Mouse (Mus musculus): ENCODE measurements around the gene Lamc1. TPM values are rescaled to one million over a fixed set of nuclear protein-coding genes. Genes with fewer than 3 reads are reported as not detected.

Gene Lamc1
- polyA plus RNA-seq, 1 experiment from 2014 or later: 16.0 TPM

- no peak for ATAC-seq (replicated peaks)
- whole genome bisulfite sequencing: 77% methylated on average over 7 of the region's 7 CpGs
Measured at GRCm38 (mm10) chr1:153326226-153326625, 6.4 kb downstream of the Lamc1 start.

GRCm38 (mm10) chr1:153321404-153321803 lies 11.2 kb downstream of the Lamc1 start:
- no peak overlapping the region for H3K27ac ChIP-seq
- WGBS: 91% methylated on average over 12 of the region's 12 CpGs
- H3K36me3 ChIP-seq (replicated peaks): no peaks in the 10 kb centered on the region
- no peaks in the 10 kb centered on the region for H3K9me3 ChIP-seq
- no peaks in the 10 kb centered on the region for H3K27me3 ChIP-seq (replicated peaks)
- no peak overlapping the region for H3K4me2 ChIP-seq
- ATAC-seq (replicated peaks): no peak
- H3K9ac ChIP-seq: no peak overlapping the region
- no peak overlapping the region for H3K4me3 ChIP-seq
- H3K4me1 ChIP-seq: peaks cover 5% of the 10 kb centered on the region; the same call in 1 of the 2 replicates

More at GRCm38 (mm10) chr1:153326226-153326625, 6.4 kb downstream of the Lamc1 start:
- H3K4me2 ChIP-seq: no peak overlapping the region
- H3K9ac ChIP-seq: no peak overlapping the region
- no peak overlapping the region for H3K27ac ChIP-seq
- H3K27me3 ChIP-seq (replicated peaks): no peaks in the 10 kb centered on the region
- no peak overlapping the region for H3K4me3 ChIP-seq
- H3K9me3 ChIP-seq: no peaks in the 10 kb centered on the region
- H3K4me1 ChIP-seq: peaks cover 15% of the 10 kb centered on the region
- no peaks in the 10 kb centered on the region for H3K36me3 ChIP-seq (replicated peaks)

- H3K9me3 ChIP-seq: no peaks in the 10 kb centered on the region
- WGBS: 46% methylated on average over 6 of the region's 6 CpGs
- H3K36me3 ChIP-seq (replicated peaks): no peaks in the 10 kb centered on the region
- no peaks in the 10 kb centered on the region for H3K27me3 ChIP-seq (replicated peaks)
- no peak overlapping the region for H3K4me2 ChIP-seq
- no peak overlapping the region for H3K9ac ChIP-seq
- peaks cover 5% of the 10 kb centered on the region; the same call in 1 of the 2 replicates for H3K4me1 ChIP-seq
- no peak for ATAC-seq (replicated peaks)
- H3K4me3 ChIP-seq: no peak overlapping the region
- H3K27ac ChIP-seq: no peak overlapping the region
Measured at GRCm38 (mm10) chr1:153320554-153321147, 11.9 kb downstream of the Lamc1 start.

DNA sequence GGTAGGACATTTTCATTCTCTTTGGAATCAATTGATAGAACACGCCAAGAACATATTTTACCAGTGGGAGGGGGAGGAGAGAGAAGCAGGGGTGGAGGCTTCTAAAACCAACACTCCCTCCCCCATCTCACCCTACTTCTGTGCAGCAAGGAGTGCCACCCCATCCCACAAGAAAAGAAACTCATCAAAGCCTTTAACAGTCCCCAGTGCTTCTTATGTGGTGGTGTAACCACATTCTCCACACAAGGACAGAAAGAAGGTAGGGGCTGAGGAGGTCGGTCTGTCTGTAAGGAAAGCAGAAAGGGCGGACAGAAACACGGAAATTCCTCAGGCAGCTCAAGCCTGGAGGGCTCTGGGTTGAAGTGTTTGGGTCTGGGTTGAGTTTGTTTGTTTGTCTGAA lies 12.5 kb downstream of the Lamc1 start:
- no peaks in the 10 kb centered on the region for H3K9me3 ChIP-seq
- WGBS: 81% methylated on average over 4 of the region's 4 CpGs

DNA sequence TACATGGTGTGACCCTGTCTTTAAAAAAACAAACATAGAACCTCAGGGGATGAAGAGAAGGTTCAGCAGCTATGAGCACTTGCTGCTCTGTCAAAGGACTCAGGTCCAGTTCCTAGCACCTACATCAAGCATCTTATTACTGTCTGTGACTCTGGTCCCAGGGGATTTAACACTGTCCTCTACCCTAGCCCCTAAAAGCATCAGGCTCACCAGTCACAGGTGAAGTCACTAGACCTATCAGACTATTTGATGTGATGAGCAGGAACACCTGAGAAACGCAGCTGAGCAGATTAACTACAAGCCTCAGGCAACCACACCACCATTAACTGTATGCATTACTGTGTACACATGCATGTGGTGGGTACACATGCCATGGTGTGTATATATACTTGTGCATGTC lies 13.8 kb downstream of the Lamc1 start:
- ATAC-seq (replicated peaks): no peak
- no peak overlapping the region for H3K4me2 ChIP-seq
- no peak overlapping the region for H3K9ac ChIP-seq
- no peak overlapping the region for H3K4me3 ChIP-seq
- no peaks in the 10 kb centered on the region for H3K9me3 ChIP-seq
- H3K27me3 ChIP-seq (replicated peaks): no peaks in the 10 kb centered on the region
- H3K36me3 ChIP-seq (replicated peaks): no peaks in the 10 kb centered on the region
- no peak overlapping the region for H3K27ac ChIP-seq
- H3K4me1 ChIP-seq: peaks cover 5% of the 10 kb centered on the region; the same call in 1 of the 2 replicates
- 100% methylated on average over 1 of the region's 1 CpGs for WGBS

More for the DNA sequence above, 12.5 kb downstream of the Lamc1 start:
- Histone ChIP-seq H3K9ac (no peak overlapping the region), H3K4me1 (peaks cover 5% of the 10 kb centered on the region; the same call in 1 of the 2 replicates), H3K27ac (no peak overlapping the region), H3K36me3 (replicated peaks) (no peaks in the 10 kb centered on the region), H3K4me2 (no peak overlapping the region), H3K27me3 (replicated peaks) (no peaks in the 10 kb centered on the region), H3K4me3 (no peak overlapping the region)
- ATAC-seq (replicated peaks): no peak

- Histone ChIP-seq H3K4me1 (peaks cover 5% of the 10 kb centered on the region; the same call in 1 of the 2 replicates), H3K4me2 (no peak overlapping the region), H3K36me3 (replicated peaks) (no peaks in the 10 kb centered on the region), H3K9me3 (no peaks in the 10 kb centered on the region), H3K9ac (no peak overlapping the region), H3K4me3 (no peak overlapping the region), H3K27ac (no peak overlapping the region), H3K27me3 (replicated peaks) (no peaks in the 10 kb centered on the region)
- ATAC-seq (replicated peaks): no peak
- 97% methylated on average over 7 of the region's 7 CpGs for WGBS
Measured at GRCm38 (mm10) chr1:153318287-153318686, 14.3 kb downstream of the Lamc1 start.

DNA sequence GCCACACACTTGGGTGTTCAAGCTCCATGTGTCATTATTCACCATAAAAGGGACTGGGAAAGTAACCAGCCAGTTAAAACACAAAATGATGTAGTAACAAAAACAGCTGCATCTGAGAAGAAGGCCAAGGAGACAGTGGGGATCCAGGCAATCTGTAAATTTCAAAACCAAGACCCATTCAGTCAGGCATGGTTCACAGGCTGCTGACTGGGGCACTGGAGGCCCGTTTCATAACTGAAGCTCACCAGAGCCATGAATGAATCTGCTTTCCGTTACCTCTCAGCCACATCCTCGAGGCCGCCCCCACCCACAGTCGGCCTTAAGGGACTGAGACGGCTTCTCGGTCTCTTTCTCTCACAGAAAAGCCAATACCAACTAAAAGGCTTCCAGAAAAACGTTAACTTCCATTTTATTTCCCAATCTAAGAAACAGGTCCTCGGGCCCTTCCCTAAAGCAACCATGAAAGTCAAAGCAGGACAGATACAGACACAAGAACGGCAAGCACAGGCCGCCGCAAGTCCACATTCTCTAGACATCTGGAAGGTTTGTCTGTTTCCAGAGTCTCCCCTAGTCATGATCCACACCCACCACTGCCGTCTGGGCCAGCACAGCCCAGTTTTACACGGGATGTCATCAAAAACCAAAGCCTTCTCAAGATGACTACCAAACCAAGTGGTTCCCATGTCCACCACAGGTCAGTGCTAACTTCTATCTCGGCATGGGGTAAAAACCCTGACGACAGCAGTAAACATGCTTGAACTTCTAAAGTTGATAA lies 14.9 kb downstream of the Lamc1 start:
- no peak for ATAC-seq (replicated peaks)
- no peak overlapping the region for H3K27ac ChIP-seq
- H3K9ac ChIP-seq: no peak overlapping the region
- no peak overlapping the region for H3K4me3 ChIP-seq
- no peaks in the 10 kb centered on the region for H3K36me3 ChIP-seq (replicated peaks)
- no peaks in the 10 kb centered on the region for H3K9me3 ChIP-seq
- no peak overlapping the region for H3K4me2 ChIP-seq
- H3K27me3 ChIP-seq (replicated peaks): no peaks in the 10 kb centered on the region
- peaks cover 5% of the 10 kb centered on the region; the same call in 1 of the 2 replicates for H3K4me1 ChIP-seq
- 81% methylated on average over 16 of the region's 16 CpGs for WGBS

GRCm38 (mm10) chr1:153316956-153317355 lies 15.6 kb downstream of the Lamc1 start:
- 65% methylated on average over 8 of the region's 8 CpGs for WGBS
- Histone ChIP-seq H3K4me1 (peaks cover 5% of the 10 kb centered on the region; the same call in 1 of the 2 replicates), H3K27me3 (replicated peaks) (no peaks in the 10 kb centered on the region), H3K9ac (no peak overlapping the region), H3K36me3 (replicated peaks) (no peaks in the 10 kb centered on the region), H3K27ac (no peak overlapping the region), H3K4me2 (no peak overlapping the region), H3K4me3 (no peak overlapping the region), H3K9me3 (no peaks in the 10 kb centered on the region)
- ATAC-seq (replicated peaks): no peak

DNA sequence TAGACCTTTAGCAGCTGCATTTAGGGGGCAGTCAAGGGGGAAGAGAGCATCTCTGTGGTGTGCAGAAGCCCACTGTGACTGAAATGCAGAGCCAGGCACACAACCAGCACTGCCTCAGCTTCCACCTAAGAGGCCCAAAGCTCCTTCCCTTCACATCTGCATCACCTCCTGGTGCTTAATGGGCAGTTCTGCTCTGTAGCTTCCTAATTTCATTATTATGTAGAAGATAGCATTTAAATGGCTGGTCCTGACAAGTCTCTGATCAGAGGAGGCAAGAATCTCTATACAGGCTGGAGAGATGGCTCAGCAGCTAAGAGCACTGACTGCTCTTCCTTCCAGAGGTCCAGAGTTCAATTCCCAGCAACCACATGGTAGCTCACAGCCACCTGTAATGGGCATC lies 16.3 kb downstream of the Lamc1 start:
- ATAC-seq (replicated peaks): no peak
- no peaks in the 10 kb centered on the region for H3K9me3 ChIP-seq

DNA sequence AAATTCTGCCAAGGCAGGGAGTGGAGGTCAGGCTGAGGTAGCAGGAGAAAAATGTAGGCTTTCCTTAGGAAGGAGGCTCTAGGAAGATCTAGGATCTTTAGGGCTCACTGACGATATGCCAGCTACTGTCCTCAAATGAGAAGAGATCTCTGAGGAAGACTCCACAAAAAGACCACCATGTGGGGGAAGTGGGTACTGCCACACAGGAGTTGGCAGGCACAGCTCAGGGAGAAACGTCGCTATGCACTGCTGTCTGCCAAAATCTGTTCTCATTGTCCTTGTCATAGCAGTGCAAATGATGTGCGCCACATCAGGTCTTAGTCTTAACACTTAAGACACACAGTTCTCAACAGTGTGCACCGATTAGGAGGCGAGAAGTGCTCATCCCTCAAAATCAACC lies 17.5 kb downstream of the Lamc1 start:
- Histone ChIP-seq H3K27ac (no peak overlapping the region), H3K4me3 (no peak overlapping the region), H3K9ac (no peak overlapping the region), H3K36me3 (replicated peaks) (no peaks in the 10 kb centered on the region), H3K4me1 (peaks cover 5% of the 10 kb centered on the region; the same call in 1 of the 2 replicates), H3K9me3 (no peaks in the 10 kb centered on the region), H3K27me3 (replicated peaks) (no peaks in the 10 kb centered on the region), H3K4me2 (no peak overlapping the region)
- WGBS: 87% methylated on average over 6 of the region's 6 CpGs
- ATAC-seq (replicated peaks): no peak

More for the DNA sequence above, 16.3 kb downstream of the Lamc1 start:
- H3K36me3 ChIP-seq (replicated peaks): no peaks in the 10 kb centered on the region
- no peak overlapping the region for H3K4me3 ChIP-seq
- no peak overlapping the region for H3K9ac ChIP-seq
- H3K27ac ChIP-seq: no peak overlapping the region
- no peak overlapping the region for H3K4me2 ChIP-seq
- H3K4me1 ChIP-seq: peaks cover 5% of the 10 kb centered on the region; the same call in 1 of the 2 replicates
- no peaks in the 10 kb centered on the region for H3K27me3 ChIP-seq (replicated peaks)

GRCm38 (mm10) chr1:153312992-153313391 lies 19.6 kb downstream of the Lamc1 start:
- 94% methylated on average over 5 of the region's 5 CpGs for WGBS
- H3K36me3 ChIP-seq (replicated peaks): no peaks in the 10 kb centered on the region

GRCm38 (mm10) chr1:153310190-153310589 lies 22.4 kb downstream of the Lamc1 start:
- Histone ChIP-seq H3K27ac (no peak overlapping the region), H3K9ac (no peak overlapping the region), H3K36me3 (replicated peaks) (no peaks in the 10 kb centered on the region), H3K4me1 (peaks cover 18% of the 10 kb centered on the region), H3K9me3 (no peaks in the 10 kb centered on the region), H3K4me2 (no peak overlapping the region), H3K4me3 (no peak overlapping the region), H3K27me3 (replicated peaks) (no peaks in the 10 kb centered on the region)
- WGBS: 91% methylated on average over 5 of the region's 5 CpGs
- ATAC-seq (replicated peaks): no peak

More at GRCm38 (mm10) chr1:153312992-153313391, 19.6 kb downstream of the Lamc1 start:
- no peaks in the 10 kb centered on the region for H3K27me3 ChIP-seq (replicated peaks)
- no peaks in the 10 kb centered on the region for H3K9me3 ChIP-seq
- H3K27ac ChIP-seq: no peak overlapping the region
- H3K4me1 ChIP-seq: peaks cover 21% of the 10 kb centered on the region
- no peak overlapping the region for H3K4me3 ChIP-seq
- ATAC-seq (replicated peaks): no peak
- no peak overlapping the region for H3K4me2 ChIP-seq
- no peak overlapping the region for H3K9ac ChIP-seq

Measured in midbrain, embryonic 15.5 days (tissue).